Mouse (Mus musculus) mouse trophoblast stem cell (cell line): Measurements from ENCODE around the gene Cacna1a.

ENCODE experiments used
- in situ Hi-C, 2 experiments: fragments of 300-500 bp; cut with MseI, MboI; formaldehyde crosslinking; loops; 2 replicates in 1 of 2; 3 replicates in 1 of 2; pipeline ENCODE4 v1.15.1; 2025

The Cacna1a gene

GRCm38 (mm10) chr8:84413886-84414851, 25.9 kb downstream of the Cacna1a start:
- in situ Hi-C loops = no loop called here

GRCm38 (mm10) chr8:84414918-84415317, 26.7 kb downstream of the Cacna1a start:
- in situ Hi-C loops = no loop called here

GRCm38 (mm10) chr8:84415378-84415898, 27.2 kb downstream of the Cacna1a start:
- in situ Hi-C loops = no loop called here

- in situ Hi-C loops = no loop called here
Measured at GRCm38 (mm10) chr8:84416041-84416440, 27.8 kb downstream of the Cacna1a start.

GRCm38 (mm10) chr8:84416915-84417314, 28.7 kb downstream of the Cacna1a start:
- in situ Hi-C loops = no loop called here

GRCm38 (mm10) chr8:84417840-84418239, 29.6 kb downstream of the Cacna1a start:
- in situ Hi-C loops = no loop called here

- in situ Hi-C loops = no loop called here
Measured at GRCm38 (mm10) chr8:84424426-84424825, 36.2 kb downstream of the Cacna1a start.

GRCm38 (mm10) chr8:84426087-84426486, 37.8 kb downstream of the Cacna1a start:
- in situ Hi-C loops = no loop called here

- in situ Hi-C loops = no loop called here
Measured at GRCm38 (mm10) chr8:84426582-84426981, 38.3 kb downstream of the Cacna1a start.

GRCm38 (mm10) chr8:84428034-84428433, 39.8 kb downstream of the Cacna1a start:
- in situ Hi-C loops = no loop called here

GRCm38 (mm10) chr8:84429014-84429413, 40.8 kb downstream of the Cacna1a start:
- in situ Hi-C loops = no loop called here

GRCm38 (mm10) chr8:84429492-84429891, 41.3 kb downstream of the Cacna1a start:
- in situ Hi-C loops = no loop called here

- in situ Hi-C loops = no loop called here
Measured at GRCm38 (mm10) chr8:84435370-84435769, 47.1 kb downstream of the Cacna1a start.

GRCm38 (mm10) chr8:84439813-84440212, 51.6 kb downstream of the Cacna1a start:
- in situ Hi-C loops = no loop called here

- in situ Hi-C loops = no loop called here
Measured at GRCm38 (mm10) chr8:84442043-84442442, 53.8 kb downstream of the Cacna1a start.

- in situ Hi-C loops = no loop called here
Measured at GRCm38 (mm10) chr8:84446571-84446991, 58.3 kb downstream of the Cacna1a start.

- in situ Hi-C loops = no loop called here
Measured at GRCm38 (mm10) chr8:84454532-84454931, 66.3 kb downstream of the Cacna1a start.

- in situ Hi-C loops = no loop called here
Measured at GRCm38 (mm10) chr8:84458853-84459252, 70.6 kb downstream of the Cacna1a start.

GRCm38 (mm10) chr8:84459276-84459675, 71.0 kb downstream of the Cacna1a start:
- in situ Hi-C loops = no loop called here

- in situ Hi-C loops = no loop called here
Measured at GRCm38 (mm10) chr8:84460698-84461097, 72.5 kb downstream of the Cacna1a start.

- in situ Hi-C loops = no loop called here
Measured at GRCm38 (mm10) chr8:84466932-84467331, 78.7 kb downstream of the Cacna1a start.

GRCm38 (mm10) chr8:84469076-84469475, 80.8 kb downstream of the Cacna1a start:
- in situ Hi-C loops = no loop called here
